Mouse (Mus musculus) midbrain, embryonic 16.5 days (tissue): ENCODE measurements around the gene Morn1. TPM values are rescaled to one million over a fixed set of nuclear protein-coding genes. Genes with fewer than 3 reads are reported as not detected.
"Not testable (repeated sequence)": the region's sequence is repeated elsewhere in the genome, so short reads cannot be mapped to it uniquely, and the experiment has no call there.

Source experiments
- ATAC-seq: fragments of 200-750 bp; cut with Nextera tagmentation; 2 replicates; pipeline ENCODE4 v1.8.0; 2017; ENCODE audit warnings: moderate TSS enrichment
- H3K27ac ChIP-seq: fragments of 300-500 bp; sonication (generic); 2 replicates; pipeline ENCODE4 v1.5.1; 2014; ENCODE audit warnings: mild to moderate bottlenecking, low read length, mixed read lengths
- H3K27me3 ChIP-seq: fragments of 300-500 bp; sonication (generic); 2 replicates; pipeline ENCODE4 v1.6.1; 2014; ENCODE audit warnings: low read depth, low read length, mixed read lengths; ENCODE audit not compliant: control insufficient read depth, insufficient read depth
- H3K36me3 ChIP-seq: fragments of 300-500 bp; sonication (generic); 2 replicates; pipeline ENCODE4 v1.6.1; 2014; ENCODE audit warnings: mild to moderate bottlenecking, low read length, moderate library complexity, mixed read lengths; ENCODE audit not compliant: control insufficient read depth, insufficient read depth
- H3K4me1 ChIP-seq: fragments of 300-500 bp; sonication (generic); 2 replicates; pipeline ENCODE4 v1.6.1; 2014; ENCODE audit warnings: mild to moderate bottlenecking, low read length, mixed read lengths; ENCODE audit not compliant: control insufficient read depth, insufficient read depth
- H3K4me2 ChIP-seq: fragments of 300-500 bp; sonication (generic); 2 replicates; pipeline ENCODE4 v1.6.1; 2014; ENCODE audit warnings: mild to moderate bottlenecking, low read length, mixed read lengths
- H3K4me3 ChIP-seq: fragments of 300-500 bp; sonication (generic); 2 replicates; pipeline ENCODE4 v1.5.1; 2014; ENCODE audit warnings: low read depth, mild to moderate bottlenecking, low read length, moderate library complexity, mixed read lengths
- H3K9ac ChIP-seq: fragments of 300-500 bp; sonication (generic); 2 replicates; pipeline ENCODE4 v1.6.1; 2014; ENCODE audit warnings: low read depth, low read length, mixed read lengths
- H3K9me3 ChIP-seq: fragments of 300-500 bp; sonication (generic); replicated peaks from 2 replicates; pipeline ENCODE4 v1.6.1; 2014; ENCODE audit warnings: mild to moderate bottlenecking, low read length, mixed read lengths; ENCODE audit not compliant: control insufficient read depth, poor library complexity, severe bottlenecking
- WGBS: fragments of 180-500 bp; shearing (Covaris S2); extraction: QIAGEN DNeasy Blood & Tissue Kit; methylation state at CpG from one replicate; pipeline ENCODE4 v1.1.7; 2014; 5-methylcytosine and 5-hydroxymethylcytosine counted together
- polyA plus RNA-seq: library from polyadenylated mRNA; unstranded; fragments of >200 nt; fragmentation: Nextera tagmentation; extraction: Ambion mirVana; gene quantifications from 2 replicates; pipeline ENCODE4 v1.2.1, GENCODE M21; 2015

The Morn1 gene
- polyA plus RNA-seq, 1 experiment from 2014 or later, result 8.9 TPM

DNA sequence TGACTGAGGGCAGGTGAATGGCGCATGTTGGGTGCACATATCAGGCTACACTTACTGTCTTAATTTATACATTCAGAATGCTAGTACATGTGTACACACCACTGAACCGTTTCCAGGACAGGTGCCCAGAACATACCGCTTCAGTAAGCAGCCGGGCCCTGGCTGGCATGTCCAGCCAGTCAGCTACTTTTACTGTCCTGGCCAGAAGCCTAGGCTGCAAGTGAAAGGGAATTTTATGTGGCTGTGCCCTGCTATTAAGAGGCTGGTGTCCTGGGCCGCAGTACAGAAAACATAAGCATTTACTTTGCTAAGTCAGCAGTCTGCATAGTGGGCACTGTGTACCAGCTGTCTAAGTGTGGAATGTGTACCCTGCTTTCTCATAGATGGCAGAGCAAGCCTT is 15.5 kb upstream of the Morn1 start:
- Histone ChIP-seq H3K27ac (no peak overlapping the region), H3K27me3 (no peaks in the 10 kb centered on the region), H3K9me3 (no peaks in the 10 kb centered on the region), H3K4me1 (peaks cover 14% of the 10 kb centered on the region), H3K4me3 (no peak overlapping the region), H3K9ac (no peak overlapping the region), H3K4me2 (no peak overlapping the region), H3K36me3 (peaks cover 34% of the 10 kb centered on the region)
- 92% methylated on average over 5 of the region's 5 CpGs for WGBS
- no peak for ATAC-seq

DNA sequence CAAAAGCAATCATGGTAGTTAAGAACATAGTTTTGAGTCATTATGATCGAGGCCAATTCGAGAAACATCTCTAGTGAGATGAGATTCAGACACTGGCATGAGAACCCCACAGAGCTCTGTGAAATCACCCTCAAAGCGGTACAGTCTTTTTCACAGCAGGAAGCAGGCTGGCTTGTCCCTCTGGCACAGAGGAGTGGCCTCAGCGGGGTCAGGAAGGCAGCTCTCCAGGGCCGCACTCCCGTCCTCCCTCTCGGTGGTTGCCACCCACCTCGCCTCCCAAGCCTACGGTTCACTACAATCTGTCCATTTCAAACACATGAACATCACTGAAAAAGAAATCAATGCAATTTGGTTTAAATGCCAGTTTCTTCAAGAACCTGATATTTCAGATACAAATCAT is 12.0 kb upstream of the Morn1 start:
- 80% methylated on average over 9 of the region's 9 CpGs for WGBS
- H3K27me3 ChIP-seq, result no peaks in the 10 kb centered on the region
- no peaks in the 10 kb centered on the region for H3K4me1 ChIP-seq
- H3K9me3 ChIP-seq, result no peaks in the 10 kb centered on the region
- no peak overlapping the region for H3K4me2 ChIP-seq
- peaks cover 53% of the 10 kb centered on the region for H3K36me3 ChIP-seq
- H3K4me3 ChIP-seq, result no peak overlapping the region
- no peak for ATAC-seq
- no peak overlapping the region for H3K27ac ChIP-seq
- H3K9ac ChIP-seq, result no peak overlapping the region

DNA sequence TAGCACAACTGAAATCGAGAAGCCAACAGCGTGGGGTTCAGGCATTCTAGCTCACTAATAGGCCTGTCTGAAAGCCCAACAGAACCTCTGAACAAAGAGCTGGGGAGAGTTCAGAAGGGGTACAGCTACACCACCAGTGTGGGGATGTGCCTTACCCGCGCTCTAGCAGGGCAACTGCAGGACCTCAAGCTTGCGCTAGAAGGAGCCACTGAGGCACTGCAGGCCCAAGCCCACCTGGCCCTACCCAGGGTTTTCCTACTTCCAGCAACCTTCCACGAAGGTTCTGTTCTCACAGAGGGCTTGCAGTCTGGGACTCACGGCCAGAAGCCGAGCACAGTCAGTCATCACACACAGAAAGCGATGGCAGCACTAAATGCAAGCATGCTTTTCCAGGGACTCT is 11.2 kb upstream of the Morn1 start:
- Histone ChIP-seq H3K27me3 (no peaks in the 10 kb centered on the region), H3K36me3 (peaks cover 49% of the 10 kb centered on the region), H3K4me2 (no peak overlapping the region), H3K9me3 (no peaks in the 10 kb centered on the region), H3K27ac (no peak overlapping the region), H3K9ac (no peak overlapping the region), H3K4me1 (no peaks in the 10 kb centered on the region), H3K4me3 (no peak overlapping the region)
- no peak for ATAC-seq
- WGBS, result 86% methylated on average over 9 of the region's 9 CpGs

DNA sequence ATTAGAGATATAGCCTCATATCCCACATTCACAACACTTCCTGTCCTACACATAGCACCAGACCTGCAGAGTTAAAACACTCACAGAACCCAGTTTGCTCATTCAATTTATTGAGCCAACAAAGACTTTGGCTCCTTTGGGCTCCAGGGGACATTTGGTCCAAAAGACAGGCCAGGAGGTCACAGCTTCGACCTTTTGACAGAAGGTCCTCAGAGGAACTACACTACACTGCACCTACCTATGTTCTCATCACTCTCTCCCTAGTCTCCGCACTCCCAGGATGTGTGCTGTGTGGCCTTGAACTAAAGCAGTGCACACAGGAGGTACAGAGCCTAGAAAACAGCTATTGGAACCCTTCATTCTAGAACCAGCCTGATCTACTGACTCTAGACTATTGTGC is 10.6 kb upstream of the Morn1 start:
- no peak for ATAC-seq
- Histone ChIP-seq H3K36me3 (peaks cover 49% of the 10 kb centered on the region), H3K9ac (no peak overlapping the region), H3K4me1 (no peaks in the 10 kb centered on the region), H3K4me2 (no peak overlapping the region), H3K9me3 (no peaks in the 10 kb centered on the region), H3K27me3 (no peaks in the 10 kb centered on the region), H3K27ac (no peak overlapping the region), H3K4me3 (no peak overlapping the region)
- whole genome bisulfite sequencing, result 98% methylated on average over 2 of the region's 2 CpGs

DNA sequence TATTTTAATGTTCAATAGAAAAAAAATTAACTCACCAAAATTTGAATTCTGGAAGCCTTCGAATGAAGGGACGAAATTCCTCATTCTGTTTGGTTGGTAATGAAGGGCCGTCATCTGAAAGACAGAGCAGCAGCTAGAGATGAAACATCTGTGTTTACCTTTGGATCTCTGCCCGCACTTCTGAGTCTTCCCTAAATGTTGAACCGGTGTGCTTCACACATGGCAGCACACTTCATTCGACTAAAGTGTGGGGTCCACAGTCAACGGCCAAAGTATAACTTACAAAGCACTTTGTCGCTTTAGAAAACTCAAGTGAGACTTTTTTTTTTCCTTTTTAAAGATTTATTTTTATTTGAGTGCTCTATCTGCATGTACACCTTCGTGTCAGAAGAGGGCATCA is 9.7 kb upstream of the Morn1 start:
- Histone ChIP-seq H3K4me2 (no peak overlapping the region), H3K27me3 (no peaks in the 10 kb centered on the region), H3K4me3 (no peak overlapping the region), H3K9ac (no peak overlapping the region), H3K36me3 (peaks cover 49% of the 10 kb centered on the region), H3K27ac (no peak overlapping the region), H3K4me1 (no peaks in the 10 kb centered on the region), H3K9me3 (no peaks in the 10 kb centered on the region)
- no peak for ATAC-seq
- WGBS, result 90% methylated on average over 9 of the region's 9 CpGs

DNA sequence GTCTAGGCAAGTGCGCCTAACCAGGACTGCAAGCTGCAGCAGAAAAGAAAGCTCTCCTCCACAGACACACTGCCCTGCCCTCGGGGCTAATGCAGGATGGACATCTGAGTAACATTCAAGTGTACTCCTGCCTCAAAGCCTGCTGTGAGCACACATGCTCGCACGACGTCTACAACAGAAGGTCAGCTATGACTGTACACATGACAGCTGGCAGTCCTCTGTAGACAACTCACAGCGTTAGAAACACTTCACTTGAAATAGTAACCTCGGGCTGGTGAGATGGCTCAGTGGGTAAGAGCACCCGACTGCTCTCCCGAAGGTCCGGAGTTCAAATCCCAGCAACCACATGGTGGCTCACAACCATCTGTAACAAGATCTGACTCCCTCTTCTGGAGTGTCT is 7.6 kb upstream of the Morn1 start:
- WGBS, result 91% methylated on average over 10 of the region's 10 CpGs
- not testable (repeated sequence) for H3K27me3 ChIP-seq, H3K4me1 ChIP-seq, H3K4me3 ChIP-seq, H3K9me3 ChIP-seq, H3K27ac ChIP-seq, H3K4me2 ChIP-seq, ATAC-seq, H3K9ac ChIP-seq
- peaks cover 45% of the 10 kb centered on the region for H3K36me3 ChIP-seq

DNA sequence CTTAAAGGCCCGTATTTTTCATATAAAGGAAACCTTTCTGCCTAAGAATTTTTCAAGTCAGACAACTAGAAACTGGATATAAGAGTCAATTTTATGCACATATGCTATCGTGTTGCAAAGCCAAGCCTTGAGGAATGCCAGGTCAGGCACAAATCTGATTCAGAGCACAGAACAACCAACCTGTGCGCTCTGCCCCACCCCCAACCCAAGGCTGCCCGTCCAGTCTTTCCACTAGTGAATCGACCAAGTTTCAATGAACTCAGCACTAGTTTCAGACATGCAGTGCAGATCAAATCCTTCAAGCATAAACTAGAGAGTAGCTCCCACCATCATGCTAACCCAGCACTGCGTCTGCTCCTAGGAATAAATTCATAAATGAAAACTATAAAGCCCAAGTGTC is 6.7 kb upstream of the Morn1 start:
- Histone ChIP-seq H3K27ac (no peak overlapping the region), H3K36me3 (peaks cover 39% of the 10 kb centered on the region), H3K9ac (no peak overlapping the region), H3K4me1 (peaks cover 6% of the 10 kb centered on the region), H3K4me3 (no peak overlapping the region), H3K27me3 (no peaks in the 10 kb centered on the region), H3K4me2 (no peak overlapping the region), H3K9me3 (no peaks in the 10 kb centered on the region)
- 94% methylated on average over 6 of the region's 6 CpGs for whole genome bisulfite sequencing
- no peak for ATAC-seq

DNA sequence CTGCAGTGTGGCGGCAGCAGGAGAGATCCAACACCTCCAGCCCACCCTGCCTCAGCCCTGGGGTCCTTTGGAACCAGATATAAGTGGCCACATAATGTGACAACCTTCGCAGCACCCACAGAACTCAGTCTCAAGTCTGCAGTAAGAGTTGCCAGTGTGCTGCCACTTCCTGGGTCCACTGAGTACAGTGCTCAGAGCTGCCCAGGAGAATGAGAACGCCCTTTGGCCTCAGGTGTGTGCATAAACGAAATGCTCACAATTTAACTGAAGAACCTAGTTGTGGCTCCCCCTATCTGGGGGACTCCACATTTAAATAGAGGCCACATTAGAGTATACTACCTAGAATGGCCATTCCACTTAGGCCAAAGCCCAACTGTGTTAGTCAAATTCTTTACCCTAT is 2.8 kb upstream of the Morn1 start:
- 88% methylated on average over 4 of the region's 4 CpGs for whole genome bisulfite sequencing
- H3K36me3 ChIP-seq, result peaks cover 18% of the 10 kb centered on the region
- peaks cover 22% of the 10 kb centered on the region for H3K4me1 ChIP-seq
- no peaks in the 10 kb centered on the region for H3K27me3 ChIP-seq
- H3K27ac ChIP-seq, result no peak overlapping the region
- no peak overlapping the region for H3K4me3 ChIP-seq
- no peaks in the 10 kb centered on the region for H3K9me3 ChIP-seq
- H3K4me2 ChIP-seq, result no peak overlapping the region
- no peak overlapping the region for H3K9ac ChIP-seq
- no peak for ATAC-seq

DNA sequence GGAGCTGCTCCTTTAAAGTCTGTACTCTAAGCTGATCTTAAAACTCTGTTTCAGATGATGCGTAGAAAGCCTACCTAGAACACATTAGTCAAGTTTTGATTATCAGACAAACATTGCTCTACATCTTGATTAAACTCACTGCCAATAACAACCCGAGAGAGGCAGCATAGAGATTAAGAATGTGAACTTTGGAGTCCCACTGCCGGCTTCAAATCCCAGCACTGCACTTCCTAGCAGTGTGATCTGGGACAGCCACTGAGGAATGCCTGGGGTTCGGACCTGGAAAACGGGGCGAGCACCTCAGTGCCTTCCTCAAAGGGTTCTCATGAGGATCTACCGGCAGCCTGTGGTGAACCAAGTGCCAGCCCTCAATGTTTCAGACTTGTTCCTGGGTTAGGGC is 2.0 kb upstream of the Morn1 start:
- H3K9ac ChIP-seq, result no peak overlapping the region
- WGBS, result 88% methylated on average over 7 of the region's 7 CpGs

More for the DNA sequence above, 2.0 kb upstream of the Morn1 start:
- H3K36me3 ChIP-seq, result peaks cover 17% of the 10 kb centered on the region
- no peak overlapping the region for H3K27ac ChIP-seq
- no peak overlapping the region for H3K4me3 ChIP-seq
- H3K27me3 ChIP-seq, result no peaks in the 10 kb centered on the region
- peaks cover 22% of the 10 kb centered on the region for H3K4me1 ChIP-seq
- H3K4me2 ChIP-seq, result no peak overlapping the region
- H3K9me3 ChIP-seq, result no peaks in the 10 kb centered on the region
- ATAC-seq, result no peak
